Mouse (Mus musculus): Measurements from ENCODE around the gene Ubl3.

The Ubl3 gene

DNA sequence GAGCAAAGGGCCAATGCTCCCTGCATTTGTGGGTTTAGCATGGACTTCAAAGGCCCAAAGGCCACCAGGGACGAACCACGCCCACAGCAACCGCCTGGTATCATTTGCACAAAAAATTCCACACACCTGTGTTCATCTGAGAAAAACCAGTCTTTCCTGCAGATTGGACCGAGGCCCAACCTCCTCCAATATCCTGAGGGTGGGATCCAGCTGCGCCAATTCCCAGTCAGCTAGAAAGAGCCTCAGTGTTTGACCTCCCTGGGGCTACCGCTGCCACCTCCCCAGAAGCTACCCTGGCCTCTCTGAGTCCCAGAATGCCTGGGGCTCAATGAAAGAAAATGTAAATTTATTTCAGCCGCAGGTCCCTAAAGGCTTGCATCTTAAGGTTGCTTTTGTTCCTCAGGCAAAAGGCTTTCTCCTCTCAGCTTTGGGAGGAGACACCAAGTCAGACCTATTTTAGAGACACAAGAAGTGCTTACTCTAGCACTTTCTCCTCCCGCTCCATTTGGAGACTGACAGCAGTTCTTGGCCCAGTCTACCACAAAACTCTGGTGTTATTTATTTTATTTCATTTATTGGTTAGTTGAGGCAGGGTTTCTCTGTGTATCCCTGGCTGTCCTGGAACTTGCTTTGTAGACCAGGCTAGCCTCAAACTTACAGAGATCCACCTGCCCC, 85.5 kb downstream of the Ubl3 start:
- peak; percentile 23 for DNase-seq

DNA sequence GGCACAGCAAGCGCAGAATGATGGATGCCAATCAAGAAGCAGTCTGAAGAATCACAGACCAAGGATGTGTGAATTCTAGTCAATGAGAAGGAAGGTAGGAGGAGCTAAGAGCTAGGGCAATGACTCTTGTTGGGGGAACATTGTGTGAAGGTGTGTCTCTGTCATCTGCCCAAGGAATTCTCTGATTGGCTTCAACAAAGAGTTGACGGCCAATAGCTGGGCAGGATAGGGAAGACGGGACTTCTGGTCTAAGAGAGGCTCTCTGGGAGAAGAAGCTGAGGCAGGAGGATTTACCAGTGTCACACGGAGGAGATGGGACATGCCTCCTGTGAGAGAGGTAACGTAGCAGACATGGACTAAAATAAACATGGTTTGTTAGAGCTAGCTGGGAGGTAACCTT, 86.5 kb downstream of the Ubl3 start:
- no peak for DNase-seq

- DNase-seq = no peak
These were observed 87.5 kb downstream of the Ubl3 start for GRCm38 (mm10) chr5:148465091-148465490.

DNA sequence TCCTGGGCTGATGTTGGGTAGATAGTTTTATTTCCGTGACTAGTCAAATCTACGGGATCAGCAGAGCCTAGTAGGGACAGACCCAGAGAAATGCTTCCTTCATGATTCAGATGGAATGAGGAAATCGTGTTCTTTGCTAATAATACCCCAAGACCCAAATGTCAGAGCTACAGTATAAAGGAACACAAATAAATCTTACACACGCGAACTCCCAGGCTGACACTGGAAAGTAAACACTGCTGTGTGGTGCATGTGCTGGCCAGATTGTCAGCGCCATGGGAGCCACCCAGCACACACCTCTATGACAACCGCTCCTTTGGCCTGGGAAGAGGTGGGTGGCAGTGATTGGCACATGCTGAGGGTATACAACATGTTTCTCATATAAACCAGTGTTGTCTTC, 88.1 kb downstream of the Ubl3 start:
- DNase-seq = no peak

GRCm38 (mm10) chr5:148463783-148464294, 88.8 kb downstream of the Ubl3 start:
- DNase-seq = no peak
